ENCODE assay signal across 9 mouse cellular contexts in the genomic region with DNA sequence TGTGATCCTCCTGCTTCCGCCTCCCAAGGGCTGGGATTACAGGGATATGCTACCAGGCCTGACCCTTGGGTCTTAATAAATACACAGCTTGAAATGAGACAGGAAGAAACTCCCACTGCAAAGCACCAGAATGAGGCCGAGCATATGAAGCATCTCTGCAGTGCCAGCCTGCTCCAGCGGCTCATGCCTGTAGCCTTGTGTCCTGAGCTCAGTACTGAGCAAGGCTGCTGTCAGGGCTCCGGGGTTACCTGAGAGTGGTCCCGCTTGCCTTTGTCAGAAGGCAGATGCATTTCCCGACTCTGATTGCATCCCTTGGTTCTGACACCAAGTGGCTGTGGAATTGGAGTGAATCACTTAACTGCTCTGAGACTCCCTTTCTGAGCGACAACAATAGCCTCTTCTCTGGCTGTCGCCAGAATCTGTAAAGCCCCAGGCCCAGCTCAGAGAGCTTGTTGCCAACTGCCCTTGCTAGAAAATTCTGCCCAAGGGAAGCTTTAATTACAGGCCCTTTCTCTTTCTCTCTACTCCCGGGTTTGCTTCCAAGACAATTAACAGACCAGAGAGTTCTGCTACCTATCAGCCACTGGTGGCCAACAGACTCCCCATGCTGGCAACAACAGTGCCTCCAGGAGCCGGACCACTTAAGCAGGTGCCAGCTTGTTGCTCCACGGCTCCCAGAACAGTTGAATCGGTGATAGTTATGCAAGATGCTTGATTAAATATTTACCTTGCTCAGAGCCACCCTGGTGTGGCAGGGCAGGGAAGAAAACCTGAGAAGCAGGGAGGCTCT.
DNase-seq lines count a peak whose midpoint lies in the region; ATAC-seq and TF ChIP-seq lines count a peak whose summit lies in the region.
"Had no signal": no experiment of that assay in that cellular context is flagged by ENCODE, and none has a peak within 500 bp of the region (broad histone marks: within the 10 kb centered on the region; RNA-seq: fewer than 3 reads in every experiment).

No protein-coding gene starts in this region.

- H3K4me2 ChIP-seq in hindbrain, postnatal 0 days (ENCODE audit: low read depth, low read length) = no peak overlapping the region
- H3K4me2 ChIP-seq in lung, embryonic 15.5 days = no peak overlapping the region
- H3K4me2 ChIP-seq: liver, embryonic 15.5 days had no signal

- H3K9me3 ChIP-seq in hindbrain, postnatal 0 days (ENCODE audit: low read length) = no peaks in the 10 kb centered on the region
- no peaks in the 10 kb centered on the region for H3K9me3 ChIP-seq in lung, embryonic 15.5 days
- H3K9me3 ChIP-seq: liver, embryonic 15.5 days had no signal

- peak; percentile 79 for DNase-seq in Muller cell, postnatal 12 days (ENCODE audit: inconsistent ontology term)
- DNase-seq in brain, embryonic 14.5 days (ENCODE audit: low read depth) = peak; percentile 91
- DNase-seq in hindbrain, postnatal 0 days (ENCODE audit: low spot score) = peak; percentile 45
- DNase-seq in spleen, postnatal 10 days (ENCODE audit: low spot score in 2 of 2) = no peak
- DNase-seq in adrenal gland, adult 18-20 months (ENCODE audit: low spot score in 2 of 2) = no peak
- DNase-seq in gastrocnemius, postnatal 4 days (ENCODE audit: low spot score in 2 of 2) = no peak
- no peak for DNase-seq in layer of hippocampus, adult 11-12 months (ENCODE audit: low spot score)

- TF ChIP-seq CTCF in brain, embryonic 14.5 days (IDR thresholded peaks at IDR 0.05; ENCODE audit: borderline replicate concordance, extremely low read depth, insufficient read depth, insufficient read length) = no peak
- no peak for TF ChIP-seq CTCF in hindbrain, postnatal 0 days (IDR thresholded peaks at IDR 0.05; ENCODE audit: low read depth)

- no peaks in the 10 kb centered on the region for H3K27me3 ChIP-seq in hindbrain, postnatal 0 days (ENCODE audit: insufficient read depth, low read length)
- no peaks in the 10 kb centered on the region for H3K27me3 ChIP-seq in lung, embryonic 15.5 days
- H3K27me3 ChIP-seq: liver, embryonic 15.5 days had no signal

- peak overlapping the region; percentile 32; the same call in 1 of the 2 replicates for H3K27ac ChIP-seq in hindbrain, postnatal 0 days
- peak overlapping the region; percentile 69 for H3K27ac ChIP-seq in lung, embryonic 15.5 days
- H3K27ac ChIP-seq: liver, embryonic 15.5 days had no signal

- 35% methylated on average over 12 of the region's 12 CpGs for WGBS in hindbrain, postnatal 0 days
- 49% methylated on average over 12 of the region's 12 CpGs for WGBS in lung, embryonic 15.5 days

- 0 out of 2 replicates have a peak, but pooled peaks have one; percentile 51 for ATAC-seq in hindbrain, postnatal 0 days
- ATAC-seq in lung, embryonic 15.5 days (ENCODE audit: borderline replicate concordance, extremely low read depth, low FRiP score, low TSS enrichment) = 0 out of 2 replicates have a peak, but pooled peaks have one; percentile 41

- peaks cover 7% of the 10 kb centered on the region; the same call in 1 of the 2 replicates for H3K4me1 ChIP-seq in hindbrain, postnatal 0 days (ENCODE audit: insufficient read depth, low read length)
- H3K4me1 ChIP-seq in lung, embryonic 15.5 days = peaks cover 32% of the 10 kb centered on the region

- no peak overlapping the region for H3K4me3 ChIP-seq in hindbrain, postnatal 0 days (ENCODE audit: low read length)
- H3K4me3 ChIP-seq in lung, embryonic 15.5 days = no peak overlapping the region
- H3K4me3 ChIP-seq: liver, embryonic 15.5 days had no signal

- H3K9ac ChIP-seq in hindbrain, postnatal 0 days (replicated peaks; ENCODE audit: low read length) = no peak overlapping the region
- H3K9ac ChIP-seq in lung, embryonic 15.5 days = no peak overlapping the region
- H3K9ac ChIP-seq: liver, embryonic 15.5 days had no signal

- no peak for TF ChIP-seq POLR2A in brain, embryonic 14.5 days (IDR thresholded peaks at IDR 0.05; ENCODE audit: borderline replicate concordance, extremely low read depth, insufficient read depth, insufficient read length, poor library complexity, severe bottlenecking)

- no peaks in the 10 kb centered on the region for H3K36me3 ChIP-seq in hindbrain, postnatal 0 days (ENCODE audit: insufficient read depth, low read length)
- H3K36me3 ChIP-seq in lung, embryonic 15.5 days = no peaks in the 10 kb centered on the region
- H3K36me3 ChIP-seq: liver, embryonic 15.5 days had no signal

Comparison
In these comparisons a context has a peak if more than half of its experiments do, and no peak if none do; other contexts are left out.
1. DNase-seq: peak in Muller cell, postnatal 12 days (single experiment), brain, embryonic 14.5 days (single experiment) and hindbrain, postnatal 0 days (single experiment); none in spleen, postnatal 10 days (0 of 2), adrenal gland, adult 18-20 months (0 of 2), gastrocnemius, postnatal 4 days (0 of 2) and layer of hippocampus, adult 11-12 months (single experiment).